Mouse (Mus musculus) left cerebral cortex, postnatal 36 days (tissue): ENCODE data around the gene Uhrf1bp1l. TPM values are rescaled to one million over a fixed set of nuclear protein-coding genes. Genes with fewer than 3 reads are reported as not detected.

Experiments
- DNase-seq, 2 experiments: peaks; one replicate each; pipeline ENCODE4 v3.0.0; 2021 to 2022; ENCODE audit warnings: low spot score in 2 of 2, mixed read lengths in 1 of 2
- intact Hi-C: fragments of 180-260 bp; cut with DNase I; formaldehyde crosslinking; loops from one replicate; pipeline ENCODE4 v1.15.1; 2025
- total RNA-seq, 2 experiments: library from RNA; stranded (reverse); gene quantifications; 2 replicates each; pipeline ENCODE4 v1.2.3; 2021

Gene Uhrf1bp1l
- total RNA-seq, 2 experiments from 2014 or later = 90.4 to 92.5 TPM

DNA sequence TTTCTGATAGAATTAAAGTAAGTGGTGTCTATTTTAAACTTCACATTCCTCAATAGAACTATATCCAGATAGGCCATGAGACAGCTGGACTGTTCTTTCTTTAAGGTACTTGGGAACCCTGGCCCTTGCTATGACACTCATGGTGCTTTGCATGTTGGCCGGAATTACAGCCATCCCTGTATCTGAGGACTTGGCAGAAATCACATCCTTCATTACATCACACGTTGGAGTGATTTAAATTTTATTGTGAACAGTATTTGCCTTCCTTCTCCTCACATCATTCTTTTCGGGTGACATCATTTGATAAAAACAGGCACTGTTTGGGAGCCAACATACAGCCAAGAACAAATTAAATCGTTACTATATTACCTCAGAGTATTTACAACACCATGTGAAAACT lies 74.4 kb downstream of the Uhrf1bp1l start:
- intact Hi-C loops = no loop called here
- DNase-seq = no peak

DNA sequence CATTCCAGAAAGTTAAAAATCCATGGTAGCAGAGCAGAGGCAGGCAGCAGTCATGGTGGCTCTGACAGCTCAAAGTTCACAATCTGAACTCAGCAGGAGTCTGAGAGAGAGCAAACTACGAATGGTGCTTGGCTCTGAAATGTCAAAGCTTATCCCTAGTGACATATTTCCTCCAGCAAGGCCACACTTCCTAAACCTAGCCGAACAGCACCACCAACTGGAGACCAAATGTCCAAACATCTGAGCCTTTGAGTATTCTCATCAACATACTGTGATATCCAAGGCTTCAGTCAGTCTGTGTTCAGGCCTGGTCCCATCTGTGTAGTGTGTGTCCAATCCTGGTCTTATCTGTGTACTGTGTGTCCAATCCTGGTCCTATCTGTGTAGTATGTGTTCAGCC lies 79.1 kb downstream of the Uhrf1bp1l start:
- intact Hi-C loops = no loop called here
- no peak for DNase-seq

DNA sequence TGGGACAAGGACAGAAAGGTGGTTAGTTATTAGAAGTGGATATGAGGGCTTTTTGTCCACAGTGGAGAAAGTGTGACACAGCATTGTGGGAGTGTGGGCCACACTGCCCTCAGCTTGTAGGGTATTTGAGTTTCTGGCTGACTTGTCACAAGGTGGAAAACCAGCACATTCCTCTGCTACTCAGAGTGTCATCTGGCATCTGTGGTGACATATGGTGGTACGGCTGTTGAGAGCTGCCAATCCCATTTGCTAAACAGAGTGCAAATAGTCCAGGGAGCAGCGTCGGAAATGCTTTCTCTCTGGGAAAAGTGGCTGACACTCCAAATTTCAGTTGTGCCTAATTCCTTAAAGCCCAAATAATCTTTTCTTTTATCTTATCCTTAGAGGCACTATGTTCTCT lies 82.1 kb downstream of the Uhrf1bp1l start:
- DNase-seq = no peak
- intact Hi-C loops = no loop called here

DNA sequence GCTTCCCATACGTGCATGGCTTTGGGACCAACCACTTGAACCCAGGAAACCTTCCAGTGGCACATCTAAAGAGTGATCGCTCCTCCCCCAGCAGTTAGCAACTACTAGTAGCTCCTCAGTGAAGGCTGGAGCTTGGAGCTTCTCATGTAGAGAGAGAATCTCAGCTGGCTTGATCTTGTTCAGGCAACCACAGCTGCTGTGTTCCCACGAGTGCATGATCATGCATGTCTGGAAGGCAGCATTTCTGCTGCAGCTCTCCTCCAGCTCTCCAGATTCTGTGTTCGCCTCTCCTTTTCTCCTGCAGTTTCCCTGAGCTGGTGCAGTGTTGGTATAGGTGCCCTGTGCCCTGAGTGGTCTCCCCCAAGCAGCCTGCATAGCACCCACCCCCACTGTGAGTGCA lies 87.5 kb downstream of the Uhrf1bp1l start:
- DNase-seq = no peak
- intact Hi-C loops = no loop called here

DNA sequence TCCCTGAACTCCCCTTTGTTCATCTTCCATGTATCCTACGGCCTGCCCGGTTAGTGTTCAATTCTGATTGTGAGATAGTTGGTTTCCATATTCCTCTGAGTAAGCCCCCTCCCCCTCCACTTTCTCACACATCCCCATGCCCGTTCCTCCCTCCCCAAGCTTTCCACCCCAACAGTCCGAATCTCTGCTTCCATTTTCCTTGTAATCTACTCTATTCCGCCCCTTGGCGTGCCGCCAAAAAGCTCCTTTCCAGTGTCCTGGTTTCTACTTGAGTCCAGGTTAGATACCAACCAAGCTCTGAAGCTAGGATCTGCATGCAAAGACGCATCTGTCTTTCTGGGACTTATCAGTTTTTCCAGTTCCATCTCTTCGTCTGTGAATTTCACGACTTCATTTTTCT lies 88.4 kb downstream of the Uhrf1bp1l start:
- intact Hi-C loops = no loop called here
- DNase-seq = no peak

DNA sequence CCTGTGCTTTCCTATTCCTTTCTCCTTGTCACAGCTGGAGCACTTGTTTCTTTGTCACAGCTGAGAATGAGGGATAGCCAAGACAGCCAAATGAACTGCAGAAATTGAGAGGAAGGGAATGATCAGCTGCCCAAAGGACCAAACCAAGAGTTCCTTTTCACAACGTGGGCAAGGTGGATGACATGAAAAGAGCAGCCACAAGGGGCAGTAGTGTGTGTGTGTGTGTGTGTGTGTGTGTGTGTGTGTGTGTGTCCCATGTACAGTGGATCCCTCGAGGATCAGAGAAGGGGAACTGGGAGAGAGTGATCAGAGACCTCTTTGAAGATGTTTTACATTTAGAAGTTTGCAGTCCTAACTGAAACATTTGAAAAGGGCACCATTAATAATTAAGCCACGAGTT lies 92.7 kb downstream of the Uhrf1bp1l start:
- no peak for DNase-seq
- intact Hi-C loops = no loop called here

DNA sequence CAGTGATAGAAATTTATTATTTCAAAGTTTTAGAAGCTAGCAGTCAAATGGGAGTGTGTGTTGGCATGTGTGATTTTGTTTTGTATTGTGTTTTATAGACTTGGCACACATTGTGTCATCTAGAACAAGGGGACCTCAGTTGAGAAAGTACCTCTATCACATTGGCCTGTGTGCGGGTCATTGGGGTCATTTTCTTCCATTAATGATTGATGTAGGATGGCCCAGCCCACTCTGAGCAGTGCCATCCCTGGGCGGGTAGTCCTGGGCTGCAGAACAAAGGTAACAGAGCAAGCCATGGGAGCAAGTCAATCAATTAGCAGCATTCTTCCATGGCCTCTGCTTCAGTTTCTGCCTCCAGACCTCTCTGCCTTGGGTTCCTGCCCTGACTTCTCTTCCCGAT lies 94.0 kb downstream of the Uhrf1bp1l start:
- DNase-seq = no peak
- intact Hi-C loops = no loop called here

DNA sequence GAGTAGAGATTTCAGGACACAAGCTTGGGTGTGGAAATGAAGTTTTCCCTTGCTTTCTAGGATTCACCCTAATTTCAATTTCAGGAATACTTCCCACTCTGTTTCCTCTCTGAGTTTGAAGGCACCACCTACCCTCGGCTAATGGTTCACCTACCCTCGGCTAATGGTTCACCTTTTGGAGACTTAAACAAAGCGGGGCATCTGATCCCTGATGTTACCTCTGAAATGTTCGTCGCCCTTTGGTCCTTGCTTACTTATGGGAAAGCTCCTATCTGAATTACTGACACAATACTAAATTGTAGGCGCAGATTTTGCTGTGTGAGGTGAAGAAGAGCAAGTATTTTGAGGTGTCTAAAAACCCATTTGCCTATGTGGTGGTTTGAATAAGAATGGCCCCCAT lies 106.2 kb downstream of the Uhrf1bp1l start:
- DNase-seq = no peak
- intact Hi-C loops = no loop called here

DNA sequence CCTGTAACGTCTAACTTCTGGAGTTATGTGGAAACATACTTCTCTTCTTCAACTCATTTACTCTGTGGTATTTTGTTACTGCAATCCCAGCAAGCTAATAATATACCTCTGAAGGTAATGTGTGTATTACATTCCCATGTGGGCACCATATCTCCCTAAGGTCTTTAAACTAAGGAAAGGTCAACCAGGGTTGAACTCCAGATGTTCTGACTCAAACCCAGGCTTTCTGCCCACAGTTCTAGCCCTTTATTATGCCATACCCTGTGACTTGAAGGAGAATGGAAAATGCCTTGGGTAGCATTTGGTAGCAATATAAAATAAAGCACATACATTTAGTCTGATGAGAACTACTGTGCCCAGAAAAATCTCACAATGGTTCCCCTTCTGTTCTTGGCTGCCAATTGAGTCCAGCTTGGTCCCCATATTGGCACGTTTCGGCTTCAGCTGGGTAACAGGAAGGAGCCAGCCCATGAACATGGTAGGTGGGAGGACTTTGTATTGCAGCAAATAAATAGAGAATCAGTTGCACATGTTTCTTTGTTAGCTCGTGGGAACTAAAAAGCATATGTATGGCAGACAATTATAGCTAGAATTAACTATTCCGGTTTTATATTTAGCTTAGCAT lies 110.6 kb downstream of the Uhrf1bp1l start:
- DNase-seq = peak; percentile 35 to 41
- intact Hi-C loops = no loop called here

DNA sequence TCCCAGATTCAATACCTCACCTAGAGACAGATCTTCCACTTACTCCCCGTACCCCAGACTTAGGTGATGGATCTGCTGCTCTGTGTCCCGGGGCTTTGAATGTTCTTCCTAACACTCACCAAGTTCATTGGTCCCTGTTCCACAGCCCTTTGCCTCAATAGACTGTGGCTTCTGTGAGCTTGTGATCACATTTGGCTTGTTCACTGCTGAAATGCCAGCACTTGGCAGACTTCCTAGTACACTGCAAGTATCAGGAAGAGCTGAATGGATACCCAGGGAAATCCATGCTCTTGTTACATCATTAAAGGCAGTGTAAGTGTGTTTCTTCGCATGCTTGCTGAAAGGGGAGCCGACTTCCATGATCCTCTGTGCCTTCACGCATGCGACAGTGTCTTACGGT lies 111.5 kb downstream of the Uhrf1bp1l start:
- intact Hi-C loops = no loop called here
- peak; percentile 29 to 46 for DNase-seq

DNA sequence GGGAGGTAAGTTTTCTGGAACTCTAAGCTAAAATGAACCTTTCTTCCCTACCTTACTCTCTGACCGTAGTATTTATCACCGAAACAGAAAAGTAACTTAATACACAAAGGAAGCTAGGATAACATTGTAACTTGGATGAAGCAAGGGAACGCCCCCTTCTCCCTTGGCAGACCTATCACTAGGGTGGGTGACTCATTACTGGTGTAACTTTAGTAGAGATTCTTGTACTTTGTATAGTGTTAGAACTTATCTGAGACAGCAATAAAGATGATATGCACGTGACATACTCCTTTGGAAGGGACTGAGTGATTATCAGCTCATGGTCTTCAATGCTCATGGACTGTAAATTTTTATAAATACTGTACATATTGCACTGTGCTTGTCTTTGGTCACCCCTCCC lies 123.4 kb downstream of the Uhrf1bp1l start:
- intact Hi-C loops = no loop called here
- DNase-seq = no peak

DNA sequence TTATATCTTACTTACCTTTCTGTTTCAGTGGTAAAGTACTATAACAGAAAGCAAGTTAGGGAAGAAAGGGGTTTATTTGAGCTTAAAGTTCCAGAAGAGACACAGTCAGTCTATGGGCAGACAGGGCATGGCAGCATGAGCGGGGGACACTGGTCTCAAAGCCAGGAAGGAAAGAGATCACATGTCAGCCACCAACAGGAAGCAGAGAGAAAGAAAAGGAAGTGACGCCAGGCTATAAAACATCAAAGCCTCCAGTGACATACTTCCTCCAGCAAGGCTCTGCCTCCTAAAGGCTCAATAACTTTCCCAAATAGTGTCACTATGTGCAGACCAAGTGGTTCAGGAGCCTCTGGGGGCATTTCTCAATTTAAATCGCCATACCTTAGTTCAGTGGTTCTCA lies 124.0 kb downstream of the Uhrf1bp1l start:
- intact Hi-C loops = no loop called here
- no peak for DNase-seq

Other genes starting within 250 kb of the Uhrf1bp1l start
- not detected for gene Nr1h4, start 211.4 kb upstream of the Uhrf1bp1l start, total RNA-seq
- gene Slc17a8, start 123.7 kb upstream of the Uhrf1bp1l start, total RNA-seq = 1 to 10 TPM; 2.6 to 2.7 TPM
- gene Scyl2, start 58.7 kb upstream of the Uhrf1bp1l start, total RNA-seq = 10 to 100 TPM; 34.3 to 34.7 TPM
- gene Actr6, start 12.7 kb upstream of the Uhrf1bp1l start, total RNA-seq = 10 to 100 TPM; 18.7 to 23.8 TPM
- 100 to 1,000 TPM; 426 to 497 TPM for gene Anks1b, start 128.5 kb downstream of the Uhrf1bp1l start, total RNA-seq